In genomic region chr2:13384775-13385541, GRCm38 (mm10) we compare ENCODE assay signal across 8 mouse cellular contexts.
DNase-seq lines count a peak whose midpoint lies in the region; ATAC-seq and TF ChIP-seq lines count a peak whose summit lies in the region.

No protein-coding gene starts in this region.

- H3K9me3 ChIP-seq in forebrain, embryonic 10.5 days, result no peaks in the 10 kb centered on the region
- H3K9me3 ChIP-seq in hindbrain, embryonic 13.5 days, result no peaks in the 10 kb centered on the region
- H3K9me3 ChIP-seq in liver, embryonic 14.5 days (ENCODE audit: control insufficient read depth, low read length), result no peaks in the 10 kb centered on the region
- no peaks in the 10 kb centered on the region for H3K9me3 ChIP-seq in neural tube, embryonic 15.5 days (replicated peaks)

- peak overlapping the region; percentile 89 for H3K27ac ChIP-seq in forebrain, embryonic 10.5 days
- peak overlapping the region; percentile 88 for H3K27ac ChIP-seq in hindbrain, embryonic 13.5 days
- peak overlapping the region; percentile 70 for H3K27ac ChIP-seq in liver, embryonic 14.5 days
- peak overlapping the region; percentile 77 for H3K27ac ChIP-seq in neural tube, embryonic 15.5 days (replicated peaks)

- H3K36me3 ChIP-seq in forebrain, embryonic 10.5 days (replicated peaks), result no peaks in the 10 kb centered on the region
- H3K36me3 ChIP-seq in hindbrain, embryonic 13.5 days, result no peaks in the 10 kb centered on the region
- H3K36me3 ChIP-seq in liver, embryonic 14.5 days (replicated peaks; ENCODE audit: control insufficient read depth, insufficient read depth, low read depth), result no peaks in the 10 kb centered on the region
- no peaks in the 10 kb centered on the region for H3K36me3 ChIP-seq in neural tube, embryonic 15.5 days

- peak; percentile 87 for TF ChIP-seq EP300 in liver, embryonic 14.5 days (IDR thresholded peaks at IDR 0.05; ENCODE audit: low read depth)

- no peaks in the 10 kb centered on the region for H3K27me3 ChIP-seq in forebrain, embryonic 10.5 days (ENCODE audit: poor library complexity, severe bottlenecking)
- no peaks in the 10 kb centered on the region for H3K27me3 ChIP-seq in hindbrain, embryonic 13.5 days
- H3K27me3 ChIP-seq in liver, embryonic 14.5 days (ENCODE audit: control insufficient read depth, insufficient read depth, low read length), result no peaks in the 10 kb centered on the region
- H3K27me3 ChIP-seq in neural tube, embryonic 15.5 days (replicated peaks), result no peaks in the 10 kb centered on the region

- TF ChIP-seq CTCF in liver, embryonic 14.5 days (IDR thresholded peaks at IDR 0.05; ENCODE audit: low read depth), result no peak

- intact Hi-C loops in gastrocnemius, postnatal 36 days (cut with DNase I), result no loop called here

- H3K4me1 ChIP-seq in forebrain, embryonic 10.5 days, result peaks cover 42% of the 10 kb centered on the region
- H3K4me1 ChIP-seq in hindbrain, embryonic 13.5 days (replicated peaks), result peaks cover 22% of the 10 kb centered on the region
- peaks cover 22 to 24% of the 10 kb centered on the region in 2 experiments for H3K4me1 ChIP-seq in liver, embryonic 14.5 days (replicated peaks; ENCODE audit: control insufficient read depth in 2 of 2, insufficient read depth in 2 of 2, low read length in 1 of 2)
- peaks cover 15% of the 10 kb centered on the region for H3K4me1 ChIP-seq in neural tube, embryonic 15.5 days

- WGBS in forebrain, embryonic 10.5 days, result 34% methylated on average over 4 of the region's 4 CpGs
- 28% methylated on average over 4 of the region's 4 CpGs for WGBS in hindbrain, embryonic 13.5 days
- 16% methylated on average over 4 of the region's 4 CpGs for WGBS in liver, embryonic 14.5 days (ENCODE audit: insufficient replicate concordance)
- WGBS in neural tube, embryonic 15.5 days, result 27% methylated on average over 4 of the region's 4 CpGs

- H3K9ac ChIP-seq in hindbrain, embryonic 13.5 days, result no peak overlapping the region
- peak overlapping the region; percentile 46 for H3K9ac ChIP-seq in liver, embryonic 14.5 days (replicated peaks)
- no peak overlapping the region for H3K9ac ChIP-seq in neural tube, embryonic 15.5 days (replicated peaks)

- no peak overlapping the region for H3K4me2 ChIP-seq in hindbrain, embryonic 13.5 days
- peak overlapping the region; percentile 59 for H3K4me2 ChIP-seq in liver, embryonic 14.5 days (ENCODE audit: low read depth)
- no peak overlapping the region for H3K4me2 ChIP-seq in neural tube, embryonic 15.5 days

- peak; percentile 23 to 37 for DNase-seq in gastrocnemius, postnatal 36 days
- no peak for DNase-seq in gastrocnemius, adult 8-10 months (ENCODE audit: low spot score in 2 of 2)
- DNase-seq in forebrain, embryonic 10.5 days (ENCODE audit: extremely low spot score, low spot score), result peak; percentile 52
- DNase-seq in liver, embryonic 14.5 days (ENCODE audit: low read depth in 3 of 3, low spot score in 3 of 3), result peak; percentile 65 to 74 (median 71)
- no peak for DNase-seq in testis, postnatal 14 days (ENCODE audit: low spot score)
- no peak for DNase-seq in thymus, postnatal 36 days

- ATAC-seq in hindbrain, embryonic 13.5 days (ENCODE audit: low FRiP score), result peak; percentile 89
- ATAC-seq in liver, embryonic 14.5 days (ENCODE audit: insufficient read depth), result peak; percentile 94
- ATAC-seq in neural tube, embryonic 15.5 days (ENCODE audit: low FRiP score), result peak; percentile 76

- H3K4me3 ChIP-seq in forebrain, embryonic 10.5 days, result 0 out of 2 replicates have a peak overlapping the region, but pooled peaks have one; percentile 14
- no peak overlapping the region for H3K4me3 ChIP-seq in hindbrain, embryonic 13.5 days
- H3K4me3 ChIP-seq in liver, embryonic 14.5 days (ENCODE audit: insufficient read depth in 1 of 2, low read depth in 2 of 2, low read length in 2 of 2), result peak overlapping the region in 1 of 2 experiments; percentile 33; a peak in 1 of 4 replicates
- H3K4me3 ChIP-seq in neural tube, embryonic 15.5 days (replicated peaks), result no peak overlapping the region

Comparison
In these comparisons a context has a peak if more than half of its experiments do, and no peak if none do; other contexts are left out.
1. DNase-seq: peak in gastrocnemius, postnatal 36 days (2 of 2), forebrain, embryonic 10.5 days (single experiment) and liver, embryonic 14.5 days (3 of 3); none in gastrocnemius, adult 8-10 months (0 of 2), testis, postnatal 14 days (single experiment) and thymus, postnatal 36 days (0 of 2).
2. Peak in every context shown above with its lines, with median percentiles within 50 percentile points of each other: H3K27ac ChIP-seq and ATAC-seq.